ENCODE assay signal across 8 mouse cellular contexts in the genomic region with DNA sequence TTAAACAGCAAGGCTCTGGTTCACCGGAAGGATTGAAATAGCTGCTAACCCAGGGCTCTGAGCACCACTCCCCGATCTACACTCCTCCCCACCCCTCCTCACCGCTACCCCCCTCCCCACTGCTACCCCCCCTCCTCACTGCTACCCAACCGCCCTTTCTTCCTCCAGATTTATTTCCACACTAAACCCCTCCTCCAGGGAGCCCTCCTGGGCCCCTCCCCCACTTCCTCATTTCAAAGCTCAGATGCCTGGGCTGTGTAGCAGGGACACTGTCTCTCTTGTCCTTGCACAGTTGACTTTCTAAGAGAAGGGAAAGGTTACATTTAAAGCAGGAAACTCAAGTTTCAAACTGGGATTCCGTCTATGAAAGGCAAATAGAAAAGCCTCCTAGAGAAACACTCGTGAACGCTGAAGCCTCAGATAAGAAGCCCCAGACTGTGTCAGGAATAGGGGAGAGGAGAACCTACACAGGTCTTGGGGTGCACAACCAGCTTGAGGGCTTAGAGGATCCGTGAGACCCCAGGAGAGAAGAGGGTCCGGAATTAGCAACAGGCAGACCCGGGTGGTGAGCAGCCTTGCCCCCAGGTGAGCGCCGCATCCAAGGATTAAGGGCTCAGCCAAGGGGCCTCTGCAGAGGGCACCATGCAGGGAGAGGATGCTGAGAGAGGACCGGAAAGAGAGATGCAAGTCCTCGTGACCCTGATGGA. TPM values are rescaled to one million over a fixed set of nuclear protein-coding genes. Genes with fewer than 3 reads are reported as not detected.
DNase-seq lines count a peak whose midpoint lies in the region; ATAC-seq and TF ChIP-seq lines count a peak whose summit lies in the region.

No protein-coding gene starts in this region.

- 6% methylated on average over 14 of the region's 14 CpGs for WGBS in forebrain, embryonic 12.5 days
- WGBS in forebrain, embryonic 15.5 days: 2% methylated on average over 14 of the region's 14 CpGs
- 8% methylated on average over 14 of the region's 14 CpGs for WGBS in hindbrain, embryonic 13.5 days
- 3% methylated on average over 14 of the region's 14 CpGs for WGBS in midbrain, embryonic 13.5 days
- WGBS in cerebellum, adult 2 months: 15% methylated on average over 14 of the region's 14 CpGs

- H3K9me3 ChIP-seq in forebrain, embryonic 12.5 days: peaks cover 6% of the 10 kb centered on the region; the same call in 1 of the 2 replicates
- H3K9me3 ChIP-seq in forebrain, embryonic 15.5 days: no peaks in the 10 kb centered on the region
- H3K9me3 ChIP-seq in hindbrain, embryonic 13.5 days: peaks cover 6% of the 10 kb centered on the region; the same call in 1 of the 2 replicates
- peaks cover 7% of the 10 kb centered on the region for H3K9me3 ChIP-seq in midbrain, embryonic 13.5 days

- peaks cover 12% of the 10 kb centered on the region for H3K4me1 ChIP-seq in forebrain, embryonic 12.5 days
- H3K4me1 ChIP-seq in forebrain, embryonic 15.5 days: peaks cover 3% of the 10 kb centered on the region; the same call in 1 of the 2 replicates
- peaks cover 8% of the 10 kb centered on the region; the same call in 1 of the 2 replicates for H3K4me1 ChIP-seq in hindbrain, embryonic 13.5 days (replicated peaks)
- H3K4me1 ChIP-seq in midbrain, embryonic 13.5 days (replicated peaks): peaks cover 10% of the 10 kb centered on the region
- H3K4me1 ChIP-seq in cerebellum, adult 2 months (ENCODE audit: control insufficient read depth, insufficient read depth, low read length): no peaks in the 10 kb centered on the region

- H3K36me3 ChIP-seq in forebrain, embryonic 12.5 days (replicated peaks): no peaks in the 10 kb centered on the region
- H3K36me3 ChIP-seq in forebrain, embryonic 15.5 days: no peaks in the 10 kb centered on the region
- no peaks in the 10 kb centered on the region for H3K36me3 ChIP-seq in hindbrain, embryonic 13.5 days
- no peaks in the 10 kb centered on the region for H3K36me3 ChIP-seq in midbrain, embryonic 13.5 days

- H3K27ac ChIP-seq in forebrain, embryonic 12.5 days: no peak overlapping the region
- H3K27ac ChIP-seq in forebrain, embryonic 15.5 days (replicated peaks): no peak overlapping the region
- H3K27ac ChIP-seq in hindbrain, embryonic 13.5 days: no peak overlapping the region
- H3K27ac ChIP-seq in midbrain, embryonic 13.5 days: no peak overlapping the region
- H3K27ac ChIP-seq in cerebellum, adult 2 months (ENCODE audit: insufficient read depth, low read length): no peak overlapping the region

- H3K9ac ChIP-seq in forebrain, embryonic 12.5 days: no peak overlapping the region; the same call in 1 of the 2 replicates
- H3K9ac ChIP-seq in forebrain, embryonic 15.5 days (replicated peaks): no peak overlapping the region
- H3K9ac ChIP-seq in hindbrain, embryonic 13.5 days: no peak overlapping the region
- H3K9ac ChIP-seq in midbrain, embryonic 13.5 days (replicated peaks): no peak overlapping the region

- H3K4me3 ChIP-seq in forebrain, embryonic 12.5 days (replicated peaks): no peak overlapping the region
- H3K4me3 ChIP-seq in forebrain, embryonic 15.5 days: no peak overlapping the region
- no peak overlapping the region for H3K4me3 ChIP-seq in hindbrain, embryonic 13.5 days
- H3K4me3 ChIP-seq in midbrain, embryonic 13.5 days (replicated peaks): no peak overlapping the region
- H3K4me3 ChIP-seq in cerebellum, adult 2 months (replicated peaks; ENCODE audit: insufficient read depth, low read depth, low read length): no peak overlapping the region

- no peak for ATAC-seq in forebrain, embryonic 12.5 days (ENCODE audit: low FRiP score)
- ATAC-seq in forebrain, embryonic 15.5 days (replicated peaks): no peak
- ATAC-seq in hindbrain, embryonic 13.5 days (ENCODE audit: low FRiP score): no peak
- no peak for ATAC-seq in midbrain, embryonic 13.5 days
- ATAC-seq in cerebellum, adult (ENCODE audit: insufficient number of reproducible peaks, low FRiP score, low TSS enrichment): no peak

- H3K4me2 ChIP-seq in forebrain, embryonic 12.5 days: peak overlapping the region; percentile 26
- H3K4me2 ChIP-seq in forebrain, embryonic 15.5 days (replicated peaks): no peak overlapping the region
- peak overlapping the region; percentile 22 for H3K4me2 ChIP-seq in hindbrain, embryonic 13.5 days
- peak overlapping the region; percentile 17 for H3K4me2 ChIP-seq in midbrain, embryonic 13.5 days (replicated peaks)

- H3K27me3 ChIP-seq in forebrain, embryonic 12.5 days: peaks cover 11% of the 10 kb centered on the region; the same call in 1 of the 2 replicates
- no peaks in the 10 kb centered on the region; the same call in 1 of the 2 replicates for H3K27me3 ChIP-seq in forebrain, embryonic 15.5 days
- peaks cover 15% of the 10 kb centered on the region for H3K27me3 ChIP-seq in hindbrain, embryonic 13.5 days
- peaks cover 16% of the 10 kb centered on the region; the same call in 1 of the 2 replicates for H3K27me3 ChIP-seq in midbrain, embryonic 13.5 days
- H3K27me3 ChIP-seq in cerebellum, adult 2 months (ENCODE audit: control insufficient read depth, insufficient read depth, low read length): no peaks in the 10 kb centered on the region; the same call in 1 of the 2 replicates

- no peak for TF ChIP-seq CTCF in cerebellum, adult 2 months (IDR thresholded peaks at IDR 0.05; ENCODE audit: borderline replicate concordance, insufficient read depth, low read depth, low read length)

- TF ChIP-seq POLR2A in cerebellum, adult 2 months (IDR thresholded peaks at IDR 0.05; ENCODE audit: borderline replicate concordance, insufficient read depth, low read length): no peak

- DNase-seq in CD4-positive, CD25-positive, alpha-beta regulatory T cell, adult 2 months (ENCODE audit: low read depth, low spot score): peak; percentile 66
- no peak for DNase-seq in cerebellum, adult 2 months
- no peak for DNase-seq in layer of hippocampus, adult 9-10 months (ENCODE audit: low spot score)

RNA-seq across cellular contexts. Expression of gene Padi1, which starts 23.1 kb away (rescaled TPM):
- polyA plus RNA-seq in forebrain, embryonic 12.5 days (2016; fragmentation: Nextera tagmentation; extraction: Ambion mirVana): 0.10 TPM in 1 of 2 replicates, not detected in the other
- polyA plus RNA-seq in forebrain, embryonic 15.5 days (2015; fragmentation: Nextera tagmentation; extraction: Ambion mirVana): not detected in 2 replicates
- not detected in 2 replicates for polyA plus RNA-seq in hindbrain, embryonic 13.5 days (2015; fragmentation: Nextera tagmentation; extraction: Ambion mirVana)
- not detected in 2 replicates for polyA plus RNA-seq in midbrain, embryonic 13.5 days (2015; fragmentation: Nextera tagmentation; extraction: Ambion mirVana)
- polyA plus RNA-seq in cerebellum, adult 2 months (2012; rRNA removed): 0.05 and 0.08 TPM in 2 replicates

RNA-seq across cellular contexts. Expression of gene Padi2, which starts 37.5 kb away (rescaled TPM):
- 0.45 and 0.74 TPM in 2 replicates for polyA plus RNA-seq in forebrain, embryonic 12.5 days (2016; fragmentation: Nextera tagmentation; extraction: Ambion mirVana)
- polyA plus RNA-seq in forebrain, embryonic 15.5 days (2015; fragmentation: Nextera tagmentation; extraction: Ambion mirVana): 0.34 and 0.90 TPM in 2 replicates
- polyA plus RNA-seq in hindbrain, embryonic 13.5 days (2015; fragmentation: Nextera tagmentation; extraction: Ambion mirVana): 0.89 and 1.1 TPM in 2 replicates
- polyA plus RNA-seq in midbrain, embryonic 13.5 days (2015; fragmentation: Nextera tagmentation; extraction: Ambion mirVana): 0.93 TPM in 2 replicates
- polyA plus RNA-seq in cerebellum, adult 2 months (2012; rRNA removed): 22.2 and 25.2 TPM in 2 replicates

RNA-seq across cellular contexts. Expression of gene Padi3, which starts 58.2 kb away (rescaled TPM):
- polyA plus RNA-seq in forebrain, embryonic 12.5 days (2016; fragmentation: Nextera tagmentation; extraction: Ambion mirVana): 0.06 TPM in 1 of 2 replicates, not detected in the other
- not detected in 2 replicates for polyA plus RNA-seq in forebrain, embryonic 15.5 days (2015; fragmentation: Nextera tagmentation; extraction: Ambion mirVana)
- not detected in 2 replicates for polyA plus RNA-seq in hindbrain, embryonic 13.5 days (2015; fragmentation: Nextera tagmentation; extraction: Ambion mirVana)
- polyA plus RNA-seq in midbrain, embryonic 13.5 days (2015; fragmentation: Nextera tagmentation; extraction: Ambion mirVana): 0.05 TPM in 1 of 2 replicates, not detected in the other
- polyA plus RNA-seq in cerebellum, adult 2 months (2012; rRNA removed): not detected in 2 replicates

Comparison
In these comparisons a context has a peak if more than half of its experiments do, and no peak if none do; other contexts are left out.
1. RNA of gene Padi2, which starts 37.5 kb away (polyA plus RNA-seq): 22.2 to 25.2 TPM in cerebellum, adult 2 months; 0.89 to 1.1 TPM in hindbrain, embryonic 13.5 days, 0.93 TPM in midbrain, embryonic 13.5 days, 0.34 to 0.90 TPM in forebrain, embryonic 15.5 days and 0.45 to 0.74 TPM in forebrain, embryonic 12.5 days; every median in the first group is over 10 times any median in the second.